Mouse (Mus musculus) T-cell, adult 2 months (primary cell): Measurements from ENCODE around the gene Htt.
A peak's percentile ranks its signal among the peaks of the same experiment; 100 is the strongest.
"Not testable (repeated sequence)": the region's sequence is repeated elsewhere in the genome, so short reads cannot be mapped to it uniquely, and the experiment has no call there.

Experiments
- DNase-seq: peaks from one replicate; pipeline ENCODE4 v3.0.0; 2022; ENCODE audit warnings: low spot score

Gene Htt

GRCm38 (mm10) chr5:34761509-34761908 lies at the start of gene Htt:
Gene Htt (plus strand): TSS chr5:34761740.
- DNase-seq = peak; percentile 96

- not testable (repeated sequence) for DNase-seq
Measured at GRCm38 (mm10) chr5:34714371-34714770, 47.2 kb upstream of the Htt start.

- DNase-seq = no peak
Measured at GRCm38 (mm10) chr5:34714816-34715215, 46.7 kb upstream of the Htt start.

- DNase-seq = no peak
Measured at GRCm38 (mm10) chr5:34729141-34729540, 32.4 kb upstream of the Htt start.

GRCm38 (mm10) chr5:34730255-34730654 lies 31.3 kb upstream of the Htt start:
- DNase-seq = no peak

- DNase-seq = no peak
Measured at GRCm38 (mm10) chr5:34751477-34751876, 10.1 kb upstream of the Htt start.

- no peak for DNase-seq
Measured at GRCm38 (mm10) chr5:34758762-34759161, 2.8 kb upstream of the Htt start.

- DNase-seq = peak; percentile 6
Measured at GRCm38 (mm10) chr5:34760850-34761508, 561 bp upstream of the Htt start.

GRCm38 (mm10) chr5:34761934-34762611 lies 533 bp downstream of the Htt start:
- DNase-seq = no peak

- DNase-seq = peak; percentile 13
Measured at GRCm38 (mm10) chr5:34771818-34772217, 10.3 kb downstream of the Htt start.

- no peak for DNase-seq
Measured at GRCm38 (mm10) chr5:34772696-34773245, 11.2 kb downstream of the Htt start.

- DNase-seq = no peak
Measured at GRCm38 (mm10) chr5:34773392-34773791, 11.9 kb downstream of the Htt start.

GRCm38 (mm10) chr5:34785027-34785426 lies 23.5 kb downstream of the Htt start:
- no peak for DNase-seq

GRCm38 (mm10) chr5:34791141-34791540 lies 29.6 kb downstream of the Htt start:
- no peak for DNase-seq

GRCm38 (mm10) chr5:34800292-34800953 lies 38.9 kb downstream of the Htt start:
- DNase-seq = no peak

GRCm38 (mm10) chr5:34806038-34806437 lies 44.5 kb downstream of the Htt start:
- DNase-seq = no peak

GRCm38 (mm10) chr5:34822431-34823149 lies 61.0 kb downstream of the Htt start:
- peak; percentile 51 for DNase-seq

- no peak for DNase-seq
Measured at GRCm38 (mm10) chr5:34854079-34854478, 92.5 kb downstream of the Htt start.

GRCm38 (mm10) chr5:34865367-34865766 lies 103.8 kb downstream of the Htt start:
- no peak for DNase-seq

GRCm38 (mm10) chr5:34880307-34880706 lies 118.8 kb downstream of the Htt start:
- not testable (repeated sequence) for DNase-seq

- DNase-seq = no peak
Measured at GRCm38 (mm10) chr5:34881023-34881422, 119.5 kb downstream of the Htt start.

GRCm38 (mm10) chr5:34885250-34885649 lies 123.7 kb downstream of the Htt start:
- no peak for DNase-seq
